Mouse (Mus musculus) frontal cortex, postnatal 14 days (tissue): ENCODE data around the gene Cyp2c69.
"Not testable (repeated sequence)": the region's sequence is repeated elsewhere in the genome, so short reads cannot be mapped to it uniquely, and the experiment has no call there.

Experiments used
- DNase-seq, 2 experiments: peaks; one replicate each; pipeline ENCODE4 v3.0.0; 2022; ENCODE audit warnings: low spot score in 2 of 2

Cyp2c69 gene

GRCm38 (mm10) chr19:39886699-39887098, at the start of gene Cyp2c69:
TSS of gene Cyp2c69 (minus strand) at chr19:39886799.
- DNase-seq, result not testable (repeated sequence)

GRCm38 (mm10) chr19:39935396-39935795, 48.8 kb upstream of the Cyp2c69 start:
- no peak for DNase-seq

- no peak for DNase-seq
These were observed 43.4 kb upstream of the Cyp2c69 start for GRCm38 (mm10) chr19:39930032-39930431.

DNA sequence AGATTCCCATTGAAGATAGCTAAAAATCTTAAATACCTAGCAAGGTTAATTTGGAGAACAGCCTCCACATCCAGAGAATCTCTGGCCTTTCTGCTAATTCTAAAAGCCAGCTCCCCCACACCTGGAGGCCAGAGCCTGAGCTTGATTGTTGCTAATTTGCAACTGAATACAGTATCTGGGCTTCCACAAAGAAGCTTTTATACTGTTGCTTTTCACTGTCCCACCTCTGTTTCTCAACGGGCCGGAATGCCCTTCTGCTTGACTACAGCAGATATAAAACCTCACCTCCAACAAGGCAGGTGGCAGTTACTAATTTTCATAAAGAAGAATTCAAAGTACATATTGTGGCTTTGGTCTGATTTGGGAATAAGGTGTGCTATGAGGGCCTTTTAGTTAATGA, 15.1 kb upstream of the Cyp2c69 start:
- DNase-seq, result no peak

GRCm38 (mm10) chr19:39890079-39890478, 3.5 kb upstream of the Cyp2c69 start:
- not testable (repeated sequence) for DNase-seq

- no peak for DNase-seq
These were observed 20.5 kb downstream of the Cyp2c69 start for GRCm38 (mm10) chr19:39866133-39866532.

GRCm38 (mm10) chr19:39820931-39821330, 65.7 kb downstream of the Cyp2c69 start:
- not testable (repeated sequence) for DNase-seq

DNA sequence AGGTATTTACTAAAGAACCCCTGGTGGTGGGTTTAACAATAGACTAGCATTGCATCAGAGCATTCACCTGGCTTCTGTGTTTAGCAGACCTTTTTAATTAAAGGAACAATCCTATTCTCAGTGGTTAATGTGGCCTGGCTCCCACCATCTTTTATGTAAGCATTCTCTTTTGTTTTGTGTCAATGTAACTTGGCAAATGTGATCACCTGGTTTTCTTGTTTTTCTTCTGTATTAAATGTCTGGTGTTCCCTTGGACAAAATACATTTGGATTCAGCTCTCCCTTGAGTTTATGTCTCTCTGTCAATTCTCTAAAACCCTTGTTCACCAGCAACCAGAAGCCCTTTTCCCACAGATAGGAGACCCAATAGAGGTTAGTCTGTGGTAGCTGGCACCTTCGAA, 70.2 kb downstream of the Cyp2c69 start:
- DNase-seq, result not testable (repeated sequence)

DNA sequence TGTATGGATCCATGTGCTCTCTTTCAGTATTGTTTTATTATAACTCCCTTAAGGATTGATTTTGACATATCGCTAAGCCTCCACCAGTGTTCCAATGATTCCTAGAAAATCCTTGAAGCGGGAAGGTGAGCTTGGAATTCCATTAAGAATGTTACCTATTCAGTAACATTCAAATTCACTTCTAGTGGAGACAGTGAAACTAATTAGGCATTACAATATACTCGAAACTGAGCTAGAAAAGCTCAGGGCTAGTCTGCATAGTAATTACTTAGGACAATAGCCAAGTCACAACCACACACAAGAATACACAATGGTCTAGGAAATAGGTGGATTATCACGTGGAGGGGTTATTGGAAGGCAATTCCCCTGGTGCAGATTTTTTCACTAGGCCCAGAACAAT, 70.6 kb downstream of the Cyp2c69 start:
- not testable (repeated sequence) for DNase-seq

DNA sequence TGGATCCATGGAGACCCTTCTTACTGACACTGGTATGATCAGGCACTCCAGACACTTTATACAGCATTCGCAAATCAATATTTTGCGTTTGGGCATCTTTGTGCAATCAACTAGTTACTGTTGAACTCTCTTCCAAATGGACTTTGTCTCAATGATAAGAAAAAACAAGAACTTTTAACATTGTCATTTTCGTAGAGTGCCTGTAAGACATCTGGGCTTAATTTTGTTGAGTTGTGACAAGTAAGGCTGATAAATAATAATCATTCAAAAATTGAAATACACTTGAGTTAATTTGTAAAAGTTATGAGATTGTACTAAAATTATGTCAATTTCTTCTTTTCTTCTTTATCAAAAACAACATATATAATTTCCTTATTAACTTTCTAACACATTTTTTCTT, 73.9 kb downstream of the Cyp2c69 start, which contains the start of gene Cyp2c40:
Cyp2c40 (minus strand) TSS at position 101 of the 400 bp plus-strand sequence.
- not testable (repeated sequence) for DNase-seq
